Mouse (Mus musculus) neural tube, embryonic 11.5 days (tissue): Measurements from ENCODE around the gene Parvb. TPM values are rescaled to one million over a fixed set of nuclear protein-coding genes. Genes with fewer than 3 reads are reported as not detected.
A peak's percentile ranks its signal among the peaks of the same experiment; 100 is the strongest.

Source experiments
- ATAC-seq: fragments of 200-750 bp; cut with Nextera tagmentation; 2 replicates; pipeline ENCODE4 v1.8.0; 2017; ENCODE audit warnings: moderate number of reproducible peaks, mild to moderate bottlenecking, moderate TSS enrichment, moderate library complexity; ENCODE audit not compliant: insufficient read depth, low FRiP score, low TSS enrichment
- DNase-seq: peaks from one replicate; pipeline ENCODE4 v3.0.0-alpha.2; 2015; ENCODE audit warnings: low spot score
- H3K27ac ChIP-seq: fragments of 300-500 bp; sonication (generic); 2 replicates; pipeline ENCODE4 v1.5.1; 2014; ENCODE audit warnings: low read depth, mild to moderate bottlenecking, low read length
- H3K27me3 ChIP-seq: fragments of 300-500 bp; sonication (generic); 2 replicates; pipeline ENCODE4 v1.6.1; 2014; ENCODE audit warnings: mild to moderate bottlenecking, low read length, mixed read lengths; ENCODE audit not compliant: control insufficient read depth, insufficient read depth
- H3K36me3 ChIP-seq: fragments of 300-500 bp; sonication (generic); 2 replicates; pipeline ENCODE4 v1.6.1; 2014; ENCODE audit warnings: mild to moderate bottlenecking, low read length, moderate library complexity, mixed read lengths; ENCODE audit not compliant: control insufficient read depth, insufficient read depth
- H3K4me1 ChIP-seq: fragments of 300-500 bp; sonication (generic); 2 replicates; pipeline ENCODE4 v1.6.1; 2014; ENCODE audit warnings: low read length, mixed read lengths; ENCODE audit not compliant: control insufficient read depth, insufficient read depth
- H3K4me2 ChIP-seq: fragments of 300-500 bp; sonication (generic); 2 replicates; pipeline ENCODE4 v1.6.1; 2014; ENCODE audit warnings: low read depth, mild to moderate bottlenecking, moderate library complexity
- H3K4me3 ChIP-seq: fragments of 300-500 bp; sonication (generic); 2 replicates; pipeline ENCODE4 v1.5.1; 2014; ENCODE audit warnings: low read depth, low read length
- H3K9ac ChIP-seq: fragments of 300-500 bp; sonication (generic); 2 replicates; pipeline ENCODE4 v1.6.1; 2014; ENCODE audit warnings: mild to moderate bottlenecking, low read length
- H3K9me3 ChIP-seq: fragments of 300-500 bp; sonication (generic); 2 replicates; pipeline ENCODE4 v1.6.1; 2016; ENCODE audit warnings: low read length; ENCODE audit not compliant: control insufficient read depth
- WGBS: fragments of 180-500 bp; shearing (Covaris S2); extraction: QIAGEN DNeasy Blood & Tissue Kit; methylation state at CpG from one replicate; pipeline ENCODE4 v1.1.7; 2014; 5-methylcytosine and 5-hydroxymethylcytosine counted together
- polyA plus RNA-seq: library from polyadenylated mRNA; unstranded; fragments of >200 nt; fragmentation: Nextera tagmentation; extraction: Ambion mirVana; gene quantifications from 2 replicates; pipeline ENCODE4 v1.2.1, GENCODE M21; 2014

The Parvb gene
- polyA plus RNA-seq, 1 experiment from 2014 or later: 12.1 TPM

- Histone ChIP-seq H3K27me3 (no peaks in the 10 kb centered on the region), H3K4me1 (peaks cover 52% of the 10 kb centered on the region), H3K36me3 (no peaks in the 10 kb centered on the region), H3K27ac (peak overlapping the region; percentile 66), H3K4me2 (no peak overlapping the region), H3K4me3 (no peak overlapping the region), H3K9ac (no peak overlapping the region), H3K9me3 (no peaks in the 10 kb centered on the region)
- DNase-seq: peak; percentile 82
- WGBS: 11% methylated on average over 13 of the region's 13 CpGs
- peak; percentile 46 for ATAC-seq
Observed at GRCm38 (mm10) chr15:84298804-84299370, 67.0 kb downstream of the Parvb start.

- WGBS: 26% methylated on average over 8 of the region's 9 CpGs
- Histone ChIP-seq H3K27ac (peak overlapping the region; percentile 66), H3K4me2 (no peak overlapping the region), H3K27me3 (no peaks in the 10 kb centered on the region), H3K9me3 (no peaks in the 10 kb centered on the region), H3K4me1 (peaks cover 54% of the 10 kb centered on the region), H3K36me3 (no peaks in the 10 kb centered on the region), H3K4me3 (no peak overlapping the region), H3K9ac (no peak overlapping the region)
- ATAC-seq: peak; percentile 45; the same call in 1 of the 2 replicates
- DNase-seq: peak; percentile 78
Observed at GRCm38 (mm10) chr15:84299662-84300333, 68.0 kb downstream of the Parvb start.

- DNase-seq (no peak), ATAC-seq (no peak)
- Histone ChIP-seq H3K4me2 (no peak overlapping the region), H3K9me3 (no peaks in the 10 kb centered on the region), H3K4me3 (no peak overlapping the region), H3K27ac (no peak overlapping the region), H3K4me1 (peaks cover 56% of the 10 kb centered on the region), H3K9ac (no peak overlapping the region), H3K36me3 (no peaks in the 10 kb centered on the region), H3K27me3 (no peaks in the 10 kb centered on the region)
- 57% methylated on average over 2 of the region's 2 CpGs for WGBS
Observed at GRCm38 (mm10) chr15:84300591-84300990, 68.7 kb downstream of the Parvb start.

- H3K36me3 ChIP-seq: no peaks in the 10 kb centered on the region
- WGBS: 12% methylated on average over 7 of the region's 7 CpGs
- H3K27ac ChIP-seq: no peak overlapping the region
- no peak overlapping the region for H3K9ac ChIP-seq
- H3K27me3 ChIP-seq: no peaks in the 10 kb centered on the region
- H3K4me1 ChIP-seq: peaks cover 59% of the 10 kb centered on the region
- no peaks in the 10 kb centered on the region for H3K9me3 ChIP-seq
- no peak overlapping the region for H3K4me2 ChIP-seq
- ATAC-seq (no peak), DNase-seq (no peak)
- H3K4me3 ChIP-seq: no peak overlapping the region
Observed at GRCm38 (mm10) chr15:84301026-84301425, 69.2 kb downstream of the Parvb start.

GRCm38 (mm10) chr15:84301641-84302420 lies 70.0 kb downstream of the Parvb start:
- WGBS: 30% methylated on average over 8 of the region's 8 CpGs
- Histone ChIP-seq H3K27me3 (no peaks in the 10 kb centered on the region), H3K4me2 (no peak overlapping the region), H3K9me3 (no peaks in the 10 kb centered on the region), H3K36me3 (no peaks in the 10 kb centered on the region), H3K4me1 (peaks cover 59% of the 10 kb centered on the region), H3K4me3 (no peak overlapping the region), H3K9ac (no peak overlapping the region), H3K27ac (0 out of 2 replicates have a peak overlapping the region, but pooled peaks have one; percentile 6)
- no peak for ATAC-seq
- no peak for DNase-seq

- no peak for DNase-seq
- no peak overlapping the region for H3K4me3 ChIP-seq
- H3K27me3 ChIP-seq: no peaks in the 10 kb centered on the region
- H3K4me1 ChIP-seq: peaks cover 57% of the 10 kb centered on the region
- no peak for ATAC-seq
- H3K36me3 ChIP-seq: no peaks in the 10 kb centered on the region
- whole genome bisulfite sequencing: 73% methylated on average over 10 of the region's 10 CpGs
- H3K9me3 ChIP-seq: no peaks in the 10 kb centered on the region
- H3K9ac ChIP-seq: no peak overlapping the region
- H3K27ac ChIP-seq: no peak overlapping the region
- H3K4me2 ChIP-seq: no peak overlapping the region
Observed at GRCm38 (mm10) chr15:84303264-84303663, 71.4 kb downstream of the Parvb start.

- DNase-seq: peak; percentile 56
- ATAC-seq: no peak
- Histone ChIP-seq H3K36me3 (no peaks in the 10 kb centered on the region), H3K27me3 (no peaks in the 10 kb centered on the region), H3K4me2 (no peak overlapping the region), H3K9me3 (no peaks in the 10 kb centered on the region), H3K4me3 (no peak overlapping the region), H3K4me1 (peaks cover 36% of the 10 kb centered on the region), H3K9ac (no peak overlapping the region), H3K27ac (no peak overlapping the region)
- WGBS: 63% methylated on average over 10 of the region's 10 CpGs
Observed at GRCm38 (mm10) chr15:84305333-84305732, 73.5 kb downstream of the Parvb start.

GRCm38 (mm10) chr15:84310271-84310670 lies 78.4 kb downstream of the Parvb start:
- ATAC-seq (no peak), DNase-seq (no peak)
- no peaks in the 10 kb centered on the region for H3K27me3 ChIP-seq
- H3K27ac ChIP-seq: no peak overlapping the region
- WGBS: 70% methylated on average over 11 of the region's 11 CpGs
- peaks cover 25% of the 10 kb centered on the region for H3K4me1 ChIP-seq
- H3K4me3 ChIP-seq: no peak overlapping the region
- no peaks in the 10 kb centered on the region for H3K9me3 ChIP-seq
- H3K36me3 ChIP-seq: no peaks in the 10 kb centered on the region
- no peak overlapping the region for H3K9ac ChIP-seq
- no peak overlapping the region for H3K4me2 ChIP-seq
